ENCODE assay signal across 9 mouse cellular contexts in genomic region chr4:124882151-124882729, GRCm38 (mm10). TPM values are rescaled to one million over a fixed set of nuclear protein-coding genes. Genes with fewer than 3 reads are reported as not detected.
DNase-seq lines count a peak whose midpoint lies in the region; ATAC-seq lines count a peak whose summit lies in the region.
"Had no signal": no experiment of that assay in that cellular context is flagged by ENCODE, and none has a peak within 500 bp of the region (broad histone marks: within the 10 kb centered on the region; RNA-seq: fewer than 3 reads in every experiment).

No protein-coding gene starts in this region.

- H3K27me3 ChIP-seq in lung, embryonic 15.5 days = peaks cover 72% of the 10 kb centered on the region
- H3K27me3 ChIP-seq in heart, embryonic 15.5 days = peaks cover 80% of the 10 kb centered on the region
- H3K27me3 ChIP-seq in limb, embryonic 12.5 days = peaks cover 94% of the 10 kb centered on the region
- peaks cover 26% of the 10 kb centered on the region for H3K27me3 ChIP-seq in neural tube, embryonic 11.5 days (ENCODE audit: control insufficient read depth, insufficient read depth, low read length)

- ATAC-seq in lung, embryonic 15.5 days (ENCODE audit: borderline replicate concordance, extremely low read depth, low FRiP score, low TSS enrichment) = peak; percentile 7; the same call in 1 of the 2 replicates
- ATAC-seq in common myeloid progenitor, adult 5-6 weeks (replicated peaks; ENCODE audit: low read depth, poor library complexity, severe bottlenecking) = peak; percentile 62; the same call in 1 of the 2 replicates
- ATAC-seq in heart, embryonic 15.5 days (replicated peaks; ENCODE audit: insufficient number of reproducible peaks, insufficient read depth, low FRiP score, low read depth) = 0 out of 2 replicates have a peak, but pooled peaks have one; percentile 15
- ATAC-seq in limb, embryonic 12.5 days (ENCODE audit: insufficient number of reproducible peaks, insufficient read depth, low FRiP score, low TSS enrichment, low read depth) = no peak
- peak; percentile 40 for ATAC-seq in neural tube, embryonic 11.5 days (ENCODE audit: insufficient read depth, low FRiP score, low TSS enrichment)
- no peak for ATAC-seq in inflammation-experienced regulatory T-cells, adult 6 months

- WGBS in lung, embryonic 15.5 days = 1% methylated on average over 37 of the region's 37 CpGs
- WGBS in heart, embryonic 15.5 days = under 1% methylated on average over 30 of the region's 37 CpGs
- WGBS in limb, embryonic 12.5 days = 2% methylated on average over 37 of the region's 37 CpGs
- under 1% methylated on average over 36 of the region's 37 CpGs for WGBS in neural tube, embryonic 11.5 days

- no peak overlapping the region for H3K27ac ChIP-seq in lung, embryonic 15.5 days
- no peak overlapping the region for H3K27ac ChIP-seq in heart, embryonic 15.5 days
- no peak overlapping the region for H3K27ac ChIP-seq in limb, embryonic 12.5 days
- H3K27ac ChIP-seq in neural tube, embryonic 11.5 days (ENCODE audit: low read depth, low read length) = 0 out of 2 replicates have a peak overlapping the region, but pooled peaks have one; percentile 31

- H3K9me3 ChIP-seq in lung, embryonic 15.5 days = no peaks in the 10 kb centered on the region
- no peaks in the 10 kb centered on the region for H3K9me3 ChIP-seq in heart, embryonic 15.5 days (replicated peaks)
- H3K9me3 ChIP-seq in limb, embryonic 12.5 days = 0 out of 2 replicates have a peak, but pooled peaks cover 3% of the 10 kb centered on the region
- H3K9me3 ChIP-seq in neural tube, embryonic 11.5 days (ENCODE audit: control insufficient read depth, low read length) = no peaks in the 10 kb centered on the region

- H3K9ac ChIP-seq in lung, embryonic 15.5 days = no peak overlapping the region
- no peak overlapping the region for H3K9ac ChIP-seq in heart, embryonic 15.5 days
- H3K9ac ChIP-seq in limb, embryonic 12.5 days (replicated peaks) = no peak overlapping the region
- peak overlapping the region; percentile 40; the same call in 1 of the 2 replicates for H3K9ac ChIP-seq in neural tube, embryonic 11.5 days (ENCODE audit: low read length)

- no peaks in the 10 kb centered on the region for H3K36me3 ChIP-seq in lung, embryonic 15.5 days
- H3K36me3 ChIP-seq in heart, embryonic 15.5 days = no peaks in the 10 kb centered on the region
- H3K36me3 ChIP-seq in limb, embryonic 12.5 days = no peaks in the 10 kb centered on the region
- H3K36me3 ChIP-seq in neural tube, embryonic 11.5 days (ENCODE audit: control insufficient read depth, insufficient read depth, low read length) = no peaks in the 10 kb centered on the region

- H3K4me3 ChIP-seq in lung, embryonic 15.5 days = no peak overlapping the region
- peak overlapping the region; percentile 31; the same call in 1 of the 2 replicates for H3K4me3 ChIP-seq in heart, embryonic 15.5 days
- peak overlapping the region; percentile 35 for H3K4me3 ChIP-seq in limb, embryonic 12.5 days (replicated peaks)
- peak overlapping the region; percentile 40 for H3K4me3 ChIP-seq in neural tube, embryonic 11.5 days (ENCODE audit: low read depth, low read length)

- peaks cover 6% of the 10 kb centered on the region; the same call in 1 of the 2 replicates for H3K4me1 ChIP-seq in lung, embryonic 15.5 days
- H3K4me1 ChIP-seq in heart, embryonic 15.5 days (replicated peaks) = peaks cover 10% of the 10 kb centered on the region
- H3K4me1 ChIP-seq in limb, embryonic 12.5 days (replicated peaks) = peaks cover 17% of the 10 kb centered on the region
- H3K4me1 ChIP-seq in neural tube, embryonic 11.5 days (ENCODE audit: control insufficient read depth, insufficient read depth, low read length) = peaks cover 2% of the 10 kb centered on the region; the same call in 1 of the 2 replicates

- no peak for DNase-seq in lung, adult 18-20 months
- DNase-seq in neural tube, embryonic 11.5 days (ENCODE audit: low spot score) = peak; percentile 60
- no peak for DNase-seq in spleen, postnatal 14 days (ENCODE audit: low spot score in 2 of 2)

- H3K4me2 ChIP-seq in lung, embryonic 15.5 days = no peak overlapping the region
- no peak overlapping the region for H3K4me2 ChIP-seq in heart, embryonic 15.5 days
- peak overlapping the region; percentile 59; the same call in 1 of the 2 replicates for H3K4me2 ChIP-seq in limb, embryonic 12.5 days
- H3K4me2 ChIP-seq in neural tube, embryonic 11.5 days (ENCODE audit: low read depth) = peak overlapping the region; percentile 53

RNA-seq across cellular contexts. Expression of gene Epha10, which starts 1.5 kb away (rescaled TPM):
- polyA plus RNA-seq in lung, embryonic 15.5 days (2015; fragmentation: Nextera tagmentation; extraction: Ambion mirVana) = not detected in 2 replicates
- not detected in 2 replicates for total RNA-seq in common myeloid progenitor, adult 5-6 weeks (2017)
- 0.10 TPM in 1 of 2 replicates, not detected in the other for polyA plus RNA-seq in heart, embryonic 15.5 days (2015; fragmentation: Nextera tagmentation; extraction: Ambion mirVana)
- polyA plus RNA-seq in limb, embryonic 12.5 days (2016; fragmentation: Nextera tagmentation; extraction: Ambion mirVana) = 0.14 and 0.15 TPM in 2 replicates
- 3.7 and 4.0 TPM in 2 replicates for polyA plus RNA-seq in neural tube, embryonic 11.5 days (2014; fragmentation: Nextera tagmentation; extraction: Ambion mirVana)
- polyA plus RNA-seq in inflammation-experienced regulatory T-cells, adult 6 months (2017; shearing (Covaris generic)) = not detected
- total RNA-seq: heart, postnatal 36 days had no signal

RNA-seq across cellular contexts. Expression of gene Maneal, which starts 20.3 kb away (rescaled TPM):
- 0.42 and 0.59 TPM in 2 replicates for polyA plus RNA-seq in lung, embryonic 15.5 days (2015; fragmentation: Nextera tagmentation; extraction: Ambion mirVana)
- 0.55 TPM in 1 of 2 replicates, not detected in the other for total RNA-seq in common myeloid progenitor, adult 5-6 weeks (2017)
- polyA plus RNA-seq in heart, embryonic 15.5 days (2015; fragmentation: Nextera tagmentation; extraction: Ambion mirVana) = 0.16 TPM in 1 of 2 replicates, not detected in the other
- 0.71 and 0.77 TPM in 2 replicates for polyA plus RNA-seq in limb, embryonic 12.5 days (2016; fragmentation: Nextera tagmentation; extraction: Ambion mirVana)
- polyA plus RNA-seq in neural tube, embryonic 11.5 days (2014; fragmentation: Nextera tagmentation; extraction: Ambion mirVana) = 9.1 and 11.8 TPM in 2 replicates
- under 1 TPM; 0.30 to 0.88 (median 0.60) TPM for polyA plus RNA-seq in inflammation-experienced regulatory T-cells, adult 6 months (2017; shearing (Covaris generic))

RNA-seq across cellular contexts. Expression of gene 1110065P20Rik, which starts 31.2 kb away (rescaled TPM):
- 58.2 and 59.0 TPM in 2 replicates for polyA plus RNA-seq in lung, embryonic 15.5 days (2015; fragmentation: Nextera tagmentation; extraction: Ambion mirVana)
- total RNA-seq in common myeloid progenitor, adult 5-6 weeks (2017) = 2.9 and 7.0 TPM in 2 replicates
- polyA plus RNA-seq in heart, embryonic 15.5 days (2015; fragmentation: Nextera tagmentation; extraction: Ambion mirVana) = 40.3 and 43.9 TPM in 2 replicates
- polyA plus RNA-seq in limb, embryonic 12.5 days (2016; fragmentation: Nextera tagmentation; extraction: Ambion mirVana) = 59.1 and 63.6 TPM in 2 replicates
- polyA plus RNA-seq in neural tube, embryonic 11.5 days (2014; fragmentation: Nextera tagmentation; extraction: Ambion mirVana) = 36.5 and 41.5 TPM in 2 replicates
- polyA plus RNA-seq in inflammation-experienced regulatory T-cells, adult 6 months (2017; shearing (Covaris generic)) = 1 to 10 TPM; 4.3 to 4.7 (median 4.4) TPM

RNA-seq across cellular contexts. Expression of gene Yrdc, which starts 31.8 kb away (rescaled TPM):
- 36.1 and 40.5 TPM in 2 replicates for polyA plus RNA-seq in lung, embryonic 15.5 days (2015; fragmentation: Nextera tagmentation; extraction: Ambion mirVana)
- 33.4 and 55.0 TPM in 2 replicates for total RNA-seq in common myeloid progenitor, adult 5-6 weeks (2017)
- polyA plus RNA-seq in heart, embryonic 15.5 days (2015; fragmentation: Nextera tagmentation; extraction: Ambion mirVana) = 20.4 and 23.8 TPM in 2 replicates
- polyA plus RNA-seq in limb, embryonic 12.5 days (2016; fragmentation: Nextera tagmentation; extraction: Ambion mirVana) = 41.4 and 44.3 TPM in 2 replicates
- 50.8 and 58.1 TPM in 2 replicates for polyA plus RNA-seq in neural tube, embryonic 11.5 days (2014; fragmentation: Nextera tagmentation; extraction: Ambion mirVana)
- polyA plus RNA-seq in inflammation-experienced regulatory T-cells, adult 6 months (2017; shearing (Covaris generic)) = 1 to 10 TPM; 2.8 to 5.3 (median 5.0) TPM

RNA-seq across cellular contexts. Expression of gene 9930104L06Rik, which starts 54.6 kb away (rescaled TPM):
- polyA plus RNA-seq in lung, embryonic 15.5 days (2015; fragmentation: Nextera tagmentation; extraction: Ambion mirVana) = 11.9 and 13.1 TPM in 2 replicates
- total RNA-seq in common myeloid progenitor, adult 5-6 weeks (2017) = 12.0 and 14.3 TPM in 2 replicates
- polyA plus RNA-seq in heart, embryonic 15.5 days (2015; fragmentation: Nextera tagmentation; extraction: Ambion mirVana) = 8.2 and 9.7 TPM in 2 replicates
- 19.2 and 19.4 TPM in 2 replicates for polyA plus RNA-seq in limb, embryonic 12.5 days (2016; fragmentation: Nextera tagmentation; extraction: Ambion mirVana)
- polyA plus RNA-seq in neural tube, embryonic 11.5 days (2014; fragmentation: Nextera tagmentation; extraction: Ambion mirVana) = 4.9 and 6.5 TPM in 2 replicates
- polyA plus RNA-seq in inflammation-experienced regulatory T-cells, adult 6 months (2017; shearing (Covaris generic)) = 10 to 100 TPM in 1 of 3 experiments, 1 to 10 TPM in 2; 7.3 to 13.8 (median 9.9) TPM

Comparison
In these comparisons a context has a peak if more than half of its experiments do, and no peak if none do; other contexts are left out.
1. ATAC-seq: peak in lung, embryonic 15.5 days (single experiment), common myeloid progenitor, adult 5-6 weeks (single experiment), heart, embryonic 15.5 days (single experiment) and neural tube, embryonic 11.5 days (single experiment); none in limb, embryonic 12.5 days (single experiment) and inflammation-experienced regulatory T-cells, adult 6 months (single experiment).
2. H3K4me2 ChIP-seq: peak in limb, embryonic 12.5 days (single experiment) and neural tube, embryonic 11.5 days (single experiment); none in lung, embryonic 15.5 days (single experiment) and heart, embryonic 15.5 days (single experiment).